Mouse (Mus musculus): Measurements from ENCODE around the gene 4930524B15Rik.
"Not testable (repeated sequence)": the region's sequence is repeated elsewhere in the genome, so short reads cannot be mapped to it uniquely, and the experiment has no call there.

4930524B15Rik gene

GRCm38 (mm10) chr11:31965256-31966134 lies at the start of gene 4930524B15Rik:
Gene 4930524B15Rik, plus strand, starts transcription at chr11:31965592.
- CTCF ChIA-PET = no interaction called here

- CTCF ChIA-PET = no interaction called here
Observed at GRCm38 (mm10) chr11:31917769-31918168, 47.6 kb upstream of the 4930524B15Rik start.

DNA sequence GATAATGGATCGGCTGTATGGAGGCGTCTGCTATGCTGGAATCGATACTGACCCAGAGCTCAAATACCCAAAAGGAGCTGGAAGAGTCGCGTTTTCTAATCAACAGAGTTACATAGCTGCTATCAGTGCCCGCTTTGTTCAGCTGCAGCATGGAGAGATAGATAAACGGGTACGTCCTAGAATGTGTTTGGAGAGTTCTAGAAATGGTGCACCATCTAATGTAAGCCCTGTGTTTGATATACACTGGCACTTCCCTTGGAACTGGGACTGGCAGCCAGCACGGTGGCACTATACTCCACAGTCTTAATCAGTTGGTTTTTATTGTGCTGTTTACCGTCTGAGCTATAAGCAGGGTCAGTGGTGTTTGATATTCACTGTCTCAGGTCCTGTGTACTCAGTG lies 35.3 kb upstream of the 4930524B15Rik start:
- CTCF ChIA-PET = no interaction called here

GRCm38 (mm10) chr11:31935652-31936051 lies 29.7 kb upstream of the 4930524B15Rik start:
- CTCF ChIA-PET = no interaction called here

GRCm38 (mm10) chr11:31936910-31937525 lies 28.4 kb upstream of the 4930524B15Rik start:
- CTCF ChIA-PET = no interaction called here

- CTCF ChIA-PET = interaction anchor here (0.6 kb wide), 1 partner anchor 62 kb away, joined by 3 read pairs; no protein-coding TSS in a partner anchor
Observed at GRCm38 (mm10) chr11:31940898-31941639, 24.3 kb upstream of the 4930524B15Rik start.

GRCm38 (mm10) chr11:31941640-31942638 lies 23.5 kb upstream of the 4930524B15Rik start:
- CTCF ChIA-PET = interaction anchor here (0.6 kb wide), 1 partner anchor 61 kb away, joined by 3 read pairs; no protein-coding TSS in a partner anchor

DNA sequence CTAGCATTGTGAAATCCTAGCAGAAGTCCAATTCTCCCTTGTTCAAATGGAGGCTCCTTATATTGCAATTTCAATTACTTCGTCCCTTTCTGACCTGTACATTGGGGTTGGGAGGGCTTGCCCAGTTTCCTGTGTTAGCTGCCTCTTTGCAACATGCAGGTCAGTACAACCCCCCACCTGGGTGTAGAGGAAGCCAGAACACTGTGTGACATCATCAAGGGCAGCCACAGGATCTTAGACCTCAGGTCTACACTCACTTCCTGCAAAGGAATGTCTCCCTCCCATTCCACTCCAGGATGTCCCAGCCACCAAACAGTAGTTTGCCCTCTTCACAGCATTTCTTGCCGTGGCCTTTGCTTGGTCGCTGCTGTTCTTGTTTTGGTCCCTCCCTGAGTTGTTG lies 19.9 kb upstream of the 4930524B15Rik start:
- CTCF ChIA-PET = interaction anchor here (0.8 kb wide), 1 partner anchor 269 kb away, joined by 3 read pairs; no protein-coding TSS in a partner anchor

- CTCF ChIA-PET = interaction anchor here (0.6 to 1.7 kb wide), 6 partner anchors 226 to 320 kb away, joined by 3 to 6 read pairs (median 4); no protein-coding TSS in a partner anchor
Observed at GRCm38 (mm10) chr11:31948462-31949330, 16.7 kb upstream of the 4930524B15Rik start.

DNA sequence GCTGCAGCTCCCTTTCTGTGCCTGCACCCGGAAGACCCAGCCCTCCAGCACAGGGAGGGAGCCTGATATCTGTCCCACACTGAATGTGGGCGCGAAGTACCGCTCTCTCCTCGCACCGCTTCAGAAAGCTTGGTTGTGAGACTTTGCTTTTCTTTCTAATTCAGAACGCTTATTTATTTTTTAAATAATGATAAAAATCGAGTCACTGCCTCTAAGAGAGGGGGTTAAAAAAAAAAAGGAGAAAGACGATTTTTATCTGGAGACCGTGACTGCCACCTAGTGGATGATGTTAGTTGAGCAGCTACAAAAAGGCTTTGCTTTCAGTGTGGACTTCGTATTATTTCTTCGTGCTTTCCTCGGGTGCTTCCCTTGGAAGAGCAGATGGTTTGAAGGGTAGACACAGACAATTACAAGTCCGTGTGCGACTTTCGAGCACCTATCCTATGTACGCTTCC lies 16.0 kb upstream of the 4930524B15Rik start:
- CTCF ChIA-PET = interaction anchor here (0.6 to 1.7 kb wide), 7 partner anchors 35 to 319 kb away, joined by 3 to 6 read pairs (median 3); no protein-coding TSS in a partner anchor

DNA sequence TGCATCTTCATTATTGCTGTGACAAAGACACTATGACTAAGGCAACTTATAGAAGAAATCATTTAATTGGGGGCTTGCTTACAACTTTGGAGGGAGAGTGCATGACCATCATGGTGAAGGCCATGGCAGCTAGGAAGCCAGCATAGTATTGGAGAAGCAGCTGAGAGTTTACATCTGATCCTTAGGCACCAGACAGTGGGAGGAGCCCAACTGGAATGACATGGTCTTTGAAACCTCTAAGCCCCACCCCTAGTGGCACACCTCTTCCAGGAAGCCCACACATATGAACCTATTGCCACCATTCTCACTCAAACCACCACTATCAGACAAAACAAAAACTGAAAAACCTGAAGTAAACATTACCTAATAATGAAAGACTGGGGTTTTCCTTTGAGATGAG lies 5.3 kb upstream of the 4930524B15Rik start:
- CTCF ChIA-PET = no interaction called here

DNA sequence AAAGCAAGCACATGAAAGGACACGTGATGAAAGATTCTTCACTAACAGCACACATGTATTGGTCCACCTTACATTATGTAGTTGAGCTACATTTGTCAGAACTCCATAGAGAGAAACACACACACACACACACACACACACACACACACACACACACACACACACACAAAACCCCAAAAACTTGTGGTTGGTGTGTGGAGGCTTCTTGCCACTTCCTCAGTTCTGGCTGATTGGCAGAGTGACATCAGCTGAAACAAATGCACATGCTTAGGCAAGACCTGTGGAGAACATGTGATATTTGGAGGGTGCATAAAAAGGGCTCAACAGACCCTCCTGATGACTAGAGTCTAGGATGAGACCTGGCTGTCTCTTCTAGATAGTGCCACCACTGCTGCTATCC lies 1.4 kb upstream of the 4930524B15Rik start:
- CTCF ChIA-PET = no interaction called here

DNA sequence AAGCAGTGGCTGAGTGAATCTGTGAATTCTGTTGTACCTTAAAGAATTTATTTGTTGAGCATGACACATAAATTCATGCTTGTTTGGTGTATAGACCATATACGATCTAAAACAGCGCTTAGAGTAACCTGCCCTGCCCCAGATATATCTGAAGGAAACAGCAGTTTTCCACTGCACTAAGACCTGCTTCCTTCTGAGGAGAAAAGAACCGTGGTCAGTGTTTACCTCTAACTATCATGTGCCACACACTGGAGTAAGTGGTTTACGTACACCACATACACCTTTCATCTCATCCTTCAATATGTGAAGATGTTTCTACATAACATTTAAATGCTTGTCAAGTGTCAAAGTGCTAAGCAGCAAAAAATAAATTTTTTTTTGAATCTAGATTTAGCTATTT lies 8.7 kb downstream of the 4930524B15Rik start:
- CTCF ChIA-PET = no interaction called here

DNA sequence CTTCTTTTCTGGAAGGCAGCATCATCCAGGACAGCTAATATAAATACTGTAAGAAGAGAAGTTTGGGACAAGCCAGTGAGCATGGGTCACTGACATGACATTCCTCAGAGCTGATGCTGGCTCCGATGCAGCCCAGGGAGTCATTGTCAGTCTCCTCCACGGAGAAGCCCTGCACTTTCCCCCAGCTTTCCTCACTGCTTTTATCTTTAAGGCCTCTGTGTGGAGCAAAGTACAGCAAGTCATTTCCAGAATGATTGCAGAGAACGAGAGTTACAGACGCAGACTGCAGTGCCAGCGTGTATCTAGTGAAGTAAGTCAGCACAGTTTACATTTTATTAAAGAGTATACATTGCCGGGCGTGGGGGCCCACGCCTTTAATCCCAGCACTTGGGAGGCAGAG lies 9.4 kb downstream of the 4930524B15Rik start:
- CTCF ChIA-PET = no interaction called here

GRCm38 (mm10) chr11:31975678-31976077 lies 10.3 kb downstream of the 4930524B15Rik start:
- CTCF ChIA-PET = no interaction called here

DNA sequence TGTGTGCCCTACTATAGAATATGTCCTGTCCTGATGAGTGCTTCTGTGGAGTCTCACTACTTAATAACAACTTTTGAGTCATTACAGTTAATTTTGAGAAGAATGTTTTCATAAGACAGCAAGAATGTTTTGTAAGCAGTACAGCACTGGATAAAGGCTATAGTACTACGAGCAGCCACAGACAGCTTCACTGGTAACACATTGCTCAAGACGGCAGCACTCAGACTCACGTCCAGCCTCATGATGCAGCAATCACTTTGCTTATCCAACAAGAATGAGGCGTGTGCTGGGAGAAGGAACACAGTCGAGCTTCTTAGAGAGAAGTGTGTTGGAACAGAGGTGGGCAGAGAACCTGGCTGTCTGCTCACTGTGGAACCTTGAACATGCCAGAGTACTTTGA lies 10.7 kb downstream of the 4930524B15Rik start:
- CTCF ChIA-PET = no interaction called here

DNA sequence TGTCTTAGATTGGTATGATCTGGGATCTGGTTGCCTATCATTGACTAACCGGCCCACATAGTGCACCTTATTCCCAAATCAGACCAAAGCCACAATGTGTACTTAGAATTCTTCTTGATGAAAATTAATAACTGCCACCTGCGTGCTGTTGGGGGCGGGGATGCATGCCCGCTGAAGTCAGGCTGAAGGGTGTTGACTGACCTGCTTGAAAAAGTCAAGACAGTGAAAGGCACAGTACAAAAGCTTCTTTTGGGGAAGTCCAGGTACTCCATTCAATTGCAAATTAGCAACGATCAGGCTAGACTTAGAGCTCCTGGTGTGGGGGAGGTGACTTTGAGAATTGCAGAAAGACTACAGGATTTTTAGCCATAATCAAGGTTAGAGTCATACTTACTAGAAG lies 14.7 kb downstream of the 4930524B15Rik start:
- CTCF ChIA-PET = not testable (repeated sequence)

DNA sequence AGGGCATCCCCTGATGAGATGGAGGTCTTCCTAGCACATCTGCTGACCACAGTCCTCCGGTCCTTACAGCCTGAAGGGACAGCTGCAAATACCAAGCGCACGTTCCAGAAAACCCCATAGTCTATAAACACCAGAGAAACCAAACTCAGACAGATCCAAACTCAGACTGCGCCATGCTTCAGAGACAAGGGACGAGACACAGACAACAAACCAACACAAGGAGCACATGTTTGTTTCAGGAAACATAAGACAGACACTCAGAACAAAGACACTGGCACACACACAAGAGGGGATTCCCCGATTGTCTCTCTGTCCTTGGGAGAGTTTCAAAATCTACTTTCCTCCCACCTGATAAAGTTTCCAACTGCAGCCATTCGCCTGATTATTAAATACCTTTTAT lies 16.4 kb downstream of the 4930524B15Rik start:
- CTCF ChIA-PET = no interaction called here

GRCm38 (mm10) chr11:31982247-31982943 lies 17.0 kb downstream of the 4930524B15Rik start:
- CTCF ChIA-PET = interaction anchor here (0.5 kb wide), 1 partner anchor 738 kb away, joined by 4 read pairs; no protein-coding TSS in a partner anchor
